Mouse (Mus musculus): ENCODE data around the gene Pdik1l. TPM values are rescaled to one million over a fixed set of nuclear protein-coding genes. Genes with fewer than 3 reads are reported as not detected.

The Pdik1l gene
- polyA plus RNA-seq, 1 experiment from 2014 or later, result 33.9 TPM

Other genes starting within 250 kb of the Pdik1l start
- gene Zfp683, start 234.1 kb downstream of the Pdik1l start, polyA plus RNA-seq (2015; fragmentation: Nextera tagmentation; extraction: Ambion mirVana), result not detected in 2 replicates
- gene Crybg2, start 227.1 kb downstream of the Pdik1l start, polyA plus RNA-seq (2015; fragmentation: Nextera tagmentation; extraction: Ambion mirVana), result 2.5 and 3.7 TPM in 2 replicates
- gene Cd52, start 192.8 kb downstream of the Pdik1l start, polyA plus RNA-seq (2015; fragmentation: Nextera tagmentation; extraction: Ambion mirVana), result 5.6 and 29.0 TPM in 2 replicates
- gene Ubxn11, start 185.3 kb downstream of the Pdik1l start, polyA plus RNA-seq (2015; fragmentation: Nextera tagmentation; extraction: Ambion mirVana), result 16.2 and 19.4 TPM in 2 replicates
- gene Sh3bgrl3, start 159.1 kb downstream of the Pdik1l start, polyA plus RNA-seq (2015; fragmentation: Nextera tagmentation; extraction: Ambion mirVana), result 436 and 479 TPM in 2 replicates
- 18.9 and 34.8 TPM in 2 replicates for gene Cep85, start 100.8 kb downstream of the Pdik1l start, polyA plus RNA-seq (2015; fragmentation: Nextera tagmentation; extraction: Ambion mirVana)
- not detected in 2 replicates for gene Gm7534, start 84.9 kb downstream of the Pdik1l start, polyA plus RNA-seq (2015; fragmentation: Nextera tagmentation; extraction: Ambion mirVana)
- not detected in 2 replicates for gene Catsper4, start 60.5 kb downstream of the Pdik1l start, polyA plus RNA-seq (2015; fragmentation: Nextera tagmentation; extraction: Ambion mirVana)
- 0.20 and 1.4 TPM in 2 replicates for gene Cnksr1, start 49.5 kb downstream of the Pdik1l start, polyA plus RNA-seq (2015; fragmentation: Nextera tagmentation; extraction: Ambion mirVana)
- 0.42 TPM in 1 of 2 replicates, not detected in the other for gene E130218I03Rik, start 44.2 kb downstream of the Pdik1l start, polyA plus RNA-seq (2015; fragmentation: Nextera tagmentation; extraction: Ambion mirVana)
- 13.9 and 14.8 TPM in 2 replicates for gene Zfp593, start 42.3 kb downstream of the Pdik1l start, polyA plus RNA-seq (2015; fragmentation: Nextera tagmentation; extraction: Ambion mirVana)
- gene Gm30191, start 41.0 kb downstream of the Pdik1l start, polyA plus RNA-seq (2015; fragmentation: Nextera tagmentation; extraction: Ambion mirVana), result not detected in 2 replicates
- gene Grrp1, start 33.8 kb downstream of the Pdik1l start, polyA plus RNA-seq (2015; fragmentation: Nextera tagmentation; extraction: Ambion mirVana), result 14.2 and 17.0 TPM in 2 replicates
- 1.2 and 1.4 TPM in 2 replicates for gene Trim63, start 27.2 kb upstream of the Pdik1l start, polyA plus RNA-seq (2015; fragmentation: Nextera tagmentation; extraction: Ambion mirVana)
- gene Slc30a2, start 55.3 kb upstream of the Pdik1l start, polyA plus RNA-seq (2015; fragmentation: Nextera tagmentation; extraction: Ambion mirVana), result 0.14 and 0.20 TPM in 2 replicates
- 0.75 and 1.2 TPM in 2 replicates for gene Extl1, start 96.0 kb upstream of the Pdik1l start, polyA plus RNA-seq (2015; fragmentation: Nextera tagmentation; extraction: Ambion mirVana)
- gene Pafah2, start 108.4 kb upstream of the Pdik1l start, polyA plus RNA-seq (2015; fragmentation: Nextera tagmentation; extraction: Ambion mirVana), result 7.5 and 8.9 TPM in 2 replicates
- gene Stmn1, start 180.4 kb upstream of the Pdik1l start, polyA plus RNA-seq (2015; fragmentation: Nextera tagmentation; extraction: Ambion mirVana), result 4,048 and 4,915 TPM in 2 replicates
- 30.5 and 35.2 TPM in 2 replicates for gene Paqr7, start 208.8 kb upstream of the Pdik1l start, polyA plus RNA-seq (2015; fragmentation: Nextera tagmentation; extraction: Ambion mirVana)
- 1.8 and 5.4 TPM in 2 replicates for gene Aunip, start 223.1 kb upstream of the Pdik1l start, polyA plus RNA-seq (2015; fragmentation: Nextera tagmentation; extraction: Ambion mirVana)
- gene Mtfr1l, start 247.5 kb upstream of the Pdik1l start, polyA plus RNA-seq (2015; fragmentation: Nextera tagmentation; extraction: Ambion mirVana), result 166 and 177 TPM in 2 replicates

Measured in neural tube, embryonic 15.5 days (tissue).